Mouse (Mus musculus): ENCODE results near the gene Tfap4.
"Not testable (repeated sequence)": the region's sequence is repeated elsewhere in the genome, so short reads cannot be mapped to it uniquely, and the experiment has no call there.

Tfap4 gene

GRCm38 (mm10) chr16:4551885-4552284 lies 7.8 kb downstream of the Tfap4 start:
- no peak for DNase-seq

DNA sequence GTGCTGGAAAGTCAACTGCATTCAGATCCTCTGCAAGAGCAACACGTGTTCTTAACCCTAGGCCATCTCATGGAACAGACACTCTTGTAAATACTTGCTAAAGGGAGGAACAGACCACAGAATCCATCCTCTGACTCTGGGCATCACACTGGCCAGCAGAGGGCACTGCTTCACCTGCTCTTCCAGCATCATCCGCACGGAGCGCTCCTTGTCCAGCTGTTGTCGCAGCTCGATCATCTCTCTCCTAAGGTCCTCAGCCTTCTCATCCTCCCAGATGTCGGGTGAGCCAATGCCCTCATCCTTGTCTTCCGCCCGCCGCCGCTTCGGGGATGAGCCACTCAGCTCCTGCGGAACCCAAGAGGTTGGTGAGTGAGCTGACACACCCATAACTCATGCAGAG lies 8.6 kb downstream of the Tfap4 start:
- peak; percentile 43 for DNase-seq

GRCm38 (mm10) chr16:4548953-4549688 lies 10.5 kb downstream of the Tfap4 start:
- no peak for DNase-seq

DNA sequence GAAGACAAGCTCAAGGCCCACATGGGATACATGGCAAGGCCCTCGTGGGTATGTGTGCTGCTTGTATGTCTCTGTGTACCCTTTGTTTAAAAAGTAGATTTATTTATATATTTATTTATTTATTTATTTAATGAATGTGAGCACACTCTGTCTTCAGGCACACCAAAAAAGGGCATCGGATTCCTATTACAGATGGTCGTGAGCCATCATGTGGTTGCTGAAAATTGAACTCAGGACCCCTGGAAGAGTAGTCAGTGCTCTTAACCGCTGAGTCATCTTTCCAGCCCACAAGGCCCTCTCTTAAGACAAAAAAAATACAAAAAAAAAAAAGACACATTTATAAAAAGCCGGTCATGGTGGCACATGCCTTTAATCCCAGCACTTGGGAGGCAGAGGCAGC lies 12.0 kb downstream of the Tfap4 start:
- no peak for DNase-seq

- no peak for DNase-seq
Observed at GRCm38 (mm10) chr16:4546838-4547237, 12.8 kb downstream of the Tfap4 start.

DNA sequence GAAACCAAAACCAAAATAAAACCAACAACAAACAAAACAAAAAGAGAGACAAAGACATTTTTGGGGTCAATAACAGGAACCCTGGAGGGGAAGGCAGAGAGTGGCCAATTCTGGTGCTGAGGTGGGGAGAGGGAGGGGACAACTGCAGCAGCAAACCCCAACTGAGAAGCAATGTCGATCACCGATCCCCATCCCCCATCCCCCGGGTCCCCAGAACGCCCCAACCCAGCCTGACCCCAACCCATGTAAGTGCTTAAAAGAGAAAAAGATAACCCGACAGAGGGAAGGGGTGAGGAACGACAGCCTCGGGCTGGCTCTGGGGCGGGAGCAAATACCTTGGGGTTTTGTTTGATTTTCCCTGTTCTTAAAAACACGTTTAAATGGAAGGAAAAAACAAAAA lies 14.8 kb downstream of the Tfap4 start:
- DNase-seq, result no peak

GRCm38 (mm10) chr16:4543266-4543665 lies 16.4 kb downstream of the Tfap4 start:
- DNase-seq, result no peak

- DNase-seq, result no peak
Observed at GRCm38 (mm10) chr16:4542236-4542774, 17.3 kb downstream of the Tfap4 start.

- peak; percentile 98 for DNase-seq
Observed at GRCm38 (mm10) chr16:4541501-4542198, 18.0 kb downstream of the Tfap4 start, which contains the start of gene Srl. Gene Srl, minus strand, starts transcription at chr16:4541816.

DNA sequence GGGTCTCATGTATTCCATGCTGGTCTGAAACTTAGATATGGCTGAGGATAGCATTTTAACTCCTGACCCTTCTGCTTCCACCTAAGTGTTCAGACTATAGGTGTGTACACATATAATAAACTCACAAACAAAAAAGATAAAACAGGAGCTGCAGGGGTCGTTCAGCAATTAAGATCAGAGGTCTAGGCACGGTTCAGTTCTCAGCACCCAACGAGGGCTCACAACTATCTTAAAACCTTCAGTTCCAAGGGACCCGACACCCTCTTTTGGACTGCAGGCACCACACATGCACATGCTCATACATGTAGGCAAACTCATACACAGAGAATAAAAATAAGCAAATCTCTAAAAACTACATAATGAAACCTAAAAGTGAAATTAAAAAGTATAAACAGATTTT lies 18.6 kb downstream of the Tfap4 start:
- no peak for DNase-seq

DNA sequence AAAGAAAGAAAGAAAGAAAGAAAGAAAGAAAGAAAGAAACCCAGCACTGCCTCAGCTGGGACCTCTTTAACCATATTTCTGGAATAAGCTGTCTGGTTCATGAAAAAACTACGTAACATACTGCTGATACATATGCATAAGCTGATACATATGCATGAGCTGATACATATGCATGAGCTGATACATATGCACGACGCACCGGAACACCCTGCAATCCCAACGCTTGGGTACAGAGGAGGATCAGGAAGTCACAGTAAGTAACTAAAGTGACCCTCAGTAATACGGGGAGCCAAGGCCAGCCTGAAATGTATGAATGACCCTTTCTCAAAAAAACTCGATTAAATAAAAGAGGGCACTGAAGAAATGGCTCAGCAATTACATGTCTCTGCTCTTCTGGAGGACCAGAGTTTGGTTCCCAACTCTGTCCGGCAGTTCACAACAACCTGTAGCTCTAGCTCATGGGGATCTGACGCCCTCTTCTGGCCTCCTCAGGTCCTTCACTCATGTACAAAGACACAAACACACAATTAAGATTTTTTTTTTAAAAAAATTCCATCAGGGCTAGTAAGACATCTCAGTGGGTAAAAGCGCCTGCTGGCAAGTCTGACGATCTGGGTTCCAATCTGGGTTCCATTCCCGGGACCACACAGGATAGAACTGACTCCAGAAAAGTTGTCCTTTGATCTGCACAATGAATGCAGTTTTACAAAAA lies 19.4 kb downstream of the Tfap4 start:
- DNase-seq, result no peak

DNA sequence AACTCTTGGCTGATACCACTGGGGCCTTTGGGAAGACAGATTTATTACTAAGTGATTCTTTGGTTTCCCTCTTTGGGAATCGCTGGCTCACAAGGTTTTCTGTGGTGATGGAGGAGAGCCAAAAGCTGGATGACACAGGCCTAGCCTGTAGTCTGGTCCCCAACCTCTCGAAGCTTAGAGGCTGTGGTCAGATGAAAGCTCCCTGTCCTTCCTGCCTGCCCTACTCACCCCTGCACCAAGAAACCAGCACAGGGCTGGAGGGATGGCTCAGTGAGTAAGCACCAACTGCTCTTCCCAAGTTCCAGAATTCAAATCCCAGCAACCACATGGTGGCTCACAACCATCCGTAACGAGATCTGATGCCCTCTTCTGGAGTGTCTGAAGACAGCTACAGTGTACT lies 20.1 kb downstream of the Tfap4 start:
- DNase-seq, result no peak

DNA sequence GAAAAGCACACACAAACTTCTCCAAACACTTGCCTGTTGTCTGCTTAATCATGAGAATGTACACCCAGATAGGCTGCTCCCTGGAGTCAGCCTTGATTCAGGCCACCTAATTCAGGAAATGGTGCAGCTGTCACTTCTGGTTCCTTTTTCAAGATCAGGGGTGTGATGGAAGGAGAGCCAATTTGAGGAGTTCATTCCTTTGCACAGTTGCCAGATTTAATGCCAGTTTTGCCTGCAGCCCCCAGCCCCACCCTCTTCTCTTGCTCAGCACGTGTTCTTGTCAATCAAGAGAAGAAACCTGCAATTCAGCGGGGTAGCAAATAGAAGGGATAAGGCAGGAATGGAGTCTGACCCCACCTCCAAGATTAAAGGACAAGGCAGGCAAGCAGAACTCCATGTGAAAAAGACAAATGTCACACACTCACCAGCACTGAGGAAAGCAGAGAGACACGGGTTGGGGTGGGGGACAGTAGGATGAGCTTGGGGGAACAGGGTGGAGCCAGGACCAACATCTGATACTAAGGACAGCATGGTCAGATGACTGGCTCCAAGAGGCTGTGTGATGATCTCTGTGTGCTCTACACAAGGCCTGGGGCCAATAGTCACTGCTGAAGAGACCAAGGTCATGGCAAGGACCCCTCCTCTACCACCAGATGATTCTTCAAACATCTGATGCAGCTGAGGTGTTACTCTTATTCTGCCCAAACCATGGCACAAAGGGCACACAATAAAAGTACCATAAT lies 21.9 kb downstream of the Tfap4 start:
- no peak for DNase-seq

DNA sequence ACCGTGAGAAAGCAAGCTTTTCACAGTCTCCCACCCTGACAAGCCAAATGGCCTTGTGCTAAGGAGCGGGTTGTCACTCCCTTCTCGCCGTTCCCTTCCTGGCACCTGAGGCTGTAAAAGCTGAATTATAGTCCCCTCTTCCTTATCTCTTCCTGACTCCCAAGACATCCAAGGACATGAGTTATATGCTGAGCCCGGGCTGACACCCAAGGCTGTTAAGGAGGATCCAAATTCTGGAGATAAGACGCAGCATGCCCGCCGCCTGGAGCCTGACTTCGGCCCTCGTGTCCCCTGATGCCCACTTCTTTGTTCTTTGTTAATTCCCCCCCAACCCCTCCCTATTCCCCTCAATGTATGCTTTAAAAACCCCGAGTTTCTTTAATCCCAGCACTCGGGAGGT lies 32.3 kb downstream of the Tfap4 start:
- not testable (repeated sequence) for DNase-seq

GRCm38 (mm10) chr16:4523313-4524004 lies 36.2 kb downstream of the Tfap4 start:
- DNase-seq, result no peak

GRCm38 (mm10) chr16:4522879-4523278 lies 36.8 kb downstream of the Tfap4 start:
- DNase-seq, result no peak

GRCm38 (mm10) chr16:4521735-4522530 lies 37.7 kb downstream of the Tfap4 start:
- DNase-seq, result no peak

DNA sequence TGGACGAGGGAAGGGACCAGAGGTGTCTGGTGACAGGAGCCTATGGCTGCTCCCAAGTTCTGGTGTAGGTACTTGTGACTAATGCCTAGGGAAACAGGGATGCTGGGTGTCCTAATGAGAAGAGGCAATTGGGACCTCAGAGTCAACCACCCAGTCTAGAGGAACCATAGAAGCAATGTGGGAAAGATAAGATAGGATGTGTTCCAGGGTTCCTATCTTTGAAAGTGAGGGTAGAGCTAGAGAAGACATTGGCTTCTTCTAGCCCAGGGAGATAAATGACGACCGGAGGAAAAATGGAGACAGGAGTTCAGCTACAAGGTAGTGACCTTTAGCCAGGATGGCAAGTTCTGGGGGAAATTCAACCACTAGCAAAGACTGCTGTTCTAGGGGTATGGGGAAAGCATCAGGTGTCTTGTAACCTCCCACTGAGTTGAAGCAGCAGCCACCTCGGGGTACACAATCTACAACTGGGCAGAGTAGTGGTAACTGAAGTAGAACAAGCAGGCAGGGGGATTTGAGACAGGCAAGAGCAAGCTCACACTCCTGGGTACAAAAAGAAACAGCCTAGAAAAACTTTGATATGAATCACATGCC lies 38.5 kb downstream of the Tfap4 start:
- no peak for DNase-seq

- DNase-seq, result no peak
Observed at GRCm38 (mm10) chr16:4520673-4521072, 39.0 kb downstream of the Tfap4 start.

GRCm38 (mm10) chr16:4519825-4520224 lies 39.8 kb downstream of the Tfap4 start:
- no peak for DNase-seq

DNA sequence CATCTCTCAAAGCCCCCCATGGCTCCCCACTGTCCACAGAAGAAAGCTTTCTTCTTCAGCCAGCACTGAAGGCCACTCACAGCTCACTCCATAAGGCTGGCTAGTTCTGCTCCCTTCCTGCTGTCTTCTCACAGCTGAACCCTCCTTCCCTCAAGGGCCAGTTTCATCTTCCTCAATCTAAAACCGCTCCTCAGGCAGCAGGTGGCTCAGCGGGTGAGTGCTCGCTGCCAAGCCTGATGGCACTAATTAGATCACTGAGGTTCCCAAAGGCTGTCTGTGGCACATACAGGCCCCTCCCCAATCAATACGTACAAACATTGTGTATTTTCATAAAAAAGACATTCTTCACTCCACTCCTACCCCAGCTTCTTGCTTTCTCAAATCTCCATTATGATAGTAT lies 40.5 kb downstream of the Tfap4 start:
- peak; percentile 50 for DNase-seq
